Mouse (Mus musculus) neural tube, embryonic 14.5 days (tissue): ENCODE results near the gene Gper1. TPM values are rescaled to one million over a fixed set of nuclear protein-coding genes. Genes with fewer than 3 reads are reported as not detected.
A peak's percentile ranks its signal among the peaks of the same experiment; 100 is the strongest.

Experiments used
- ATAC-seq: fragments of 200-750 bp; cut with Nextera tagmentation; 2 replicates; pipeline ENCODE4 v1.8.0; 2017; ENCODE audit warnings: low read depth, mild to moderate bottlenecking, moderate TSS enrichment, moderate library complexity
- H3K27ac ChIP-seq: fragments of 300-500 bp; sonication (generic); 2 replicates; pipeline ENCODE4 v1.5.1; 2014; ENCODE audit warnings: low read depth, mild to moderate bottlenecking, control low read depth, low read length, moderate library complexity, mixed read lengths
- H3K27me3 ChIP-seq: fragments of 300-500 bp; sonication (generic); 2 replicates; pipeline ENCODE4 v1.6.1; 2014; ENCODE audit warnings: low read length; ENCODE audit not compliant: control insufficient read depth, insufficient read depth
- H3K36me3 ChIP-seq: fragments of 300-500 bp; sonication (generic); 2 replicates; pipeline ENCODE4 v1.6.1; 2014; ENCODE audit warnings: low read length, mixed read lengths; ENCODE audit not compliant: control insufficient read depth, insufficient read depth
- H3K4me1 ChIP-seq: fragments of 300-500 bp; sonication (generic); 2 replicates; pipeline ENCODE4 v1.6.1; 2014; ENCODE audit warnings: low read length; ENCODE audit not compliant: control insufficient read depth, insufficient read depth
- H3K4me2 ChIP-seq: fragments of 300-500 bp; sonication (generic); 2 replicates; pipeline ENCODE4 v1.6.1; 2014; ENCODE audit warnings: mild to moderate bottlenecking, low read depth, low read length, control low read depth
- H3K4me3 ChIP-seq: fragments of 300-500 bp; sonication (generic); 2 replicates; pipeline ENCODE4 v1.5.1; 2014; ENCODE audit warnings: low read depth, low read length, control low read depth, mixed read lengths
- H3K9ac ChIP-seq: fragments of 300-500 bp; sonication (generic); replicated peaks from 2 replicates; pipeline ENCODE4 v1.6.1; 2014; ENCODE audit warnings: low read depth, mild to moderate bottlenecking, control low read depth, low read length, mixed read lengths
- H3K9me3 ChIP-seq: fragments of 300-500 bp; sonication (generic); 2 replicates; pipeline ENCODE4 v1.6.1; 2016; ENCODE audit warnings: low read length; ENCODE audit not compliant: control insufficient read depth
- WGBS: fragments of 180-500 bp; shearing (Covaris S2); extraction: QIAGEN DNeasy Blood & Tissue Kit; methylation state at CpG from one replicate; pipeline ENCODE4 v1.1.7; 2014; 5-methylcytosine and 5-hydroxymethylcytosine counted together
- polyA plus RNA-seq: library from polyadenylated mRNA; unstranded; fragments of >200 nt; fragmentation: Nextera tagmentation; extraction: Ambion mirVana; gene quantifications from 2 replicates; pipeline ENCODE4 v1.2.1, GENCODE M21; 2014

Gene Gper1
- polyA plus RNA-seq, 1 experiment from 2014 or later = 6.2 TPM

- no peaks in the 10 kb centered on the region for H3K27me3 ChIP-seq
- no peak overlapping the region for H3K9ac ChIP-seq
- 87% methylated on average over 4 of the region's 4 CpGs for WGBS
- ATAC-seq = no peak
- H3K4me2 ChIP-seq = no peak overlapping the region
- H3K4me3 ChIP-seq = no peak overlapping the region
- H3K4me1 ChIP-seq = no peaks in the 10 kb centered on the region
- no peaks in the 10 kb centered on the region for H3K36me3 ChIP-seq
- H3K27ac ChIP-seq = no peak overlapping the region
- H3K9me3 ChIP-seq = no peaks in the 10 kb centered on the region
Observed at GRCm38 (mm10) chr5:139397359-139397916, 25.5 kb upstream of the Gper1 start.

GRCm38 (mm10) chr5:139397959-139398753 lies 24.8 kb upstream of the Gper1 start:
- no peaks in the 10 kb centered on the region for H3K36me3 ChIP-seq
- WGBS = 40% methylated on average over 5 of the region's 5 CpGs
- H3K27ac ChIP-seq = no peak overlapping the region
- H3K4me2 ChIP-seq = no peak overlapping the region
- ATAC-seq = peak; percentile 76; the same call in 1 of the 2 replicates
- H3K9ac ChIP-seq = no peak overlapping the region
- H3K4me1 ChIP-seq = no peaks in the 10 kb centered on the region
- no peaks in the 10 kb centered on the region for H3K9me3 ChIP-seq
- no peak overlapping the region for H3K4me3 ChIP-seq
- no peaks in the 10 kb centered on the region for H3K27me3 ChIP-seq

GRCm38 (mm10) chr5:139398786-139399185 lies 24.2 kb upstream of the Gper1 start:
- Histone ChIP-seq H3K4me3 (no peak overlapping the region), H3K9me3 (no peaks in the 10 kb centered on the region), H3K4me1 (no peaks in the 10 kb centered on the region), H3K4me2 (no peak overlapping the region), H3K27me3 (no peaks in the 10 kb centered on the region), H3K27ac (no peak overlapping the region), H3K9ac (no peak overlapping the region), H3K36me3 (no peaks in the 10 kb centered on the region)
- ATAC-seq = 0 out of 2 replicates have a peak, but pooled peaks have one; percentile 24
- 84% methylated on average over 5 of the region's 5 CpGs for WGBS

- no peak overlapping the region for H3K4me2 ChIP-seq
- H3K27me3 ChIP-seq = no peaks in the 10 kb centered on the region
- no peak for ATAC-seq
- H3K27ac ChIP-seq = no peak overlapping the region
- H3K4me3 ChIP-seq = no peak overlapping the region
- no peaks in the 10 kb centered on the region for H3K9me3 ChIP-seq
- 85% methylated on average over 14 of the region's 14 CpGs for WGBS
- H3K9ac ChIP-seq = no peak overlapping the region
- H3K36me3 ChIP-seq = no peaks in the 10 kb centered on the region
- no peaks in the 10 kb centered on the region for H3K4me1 ChIP-seq
Observed at GRCm38 (mm10) chr5:139399991-139400390, 23.0 kb upstream of the Gper1 start.

GRCm38 (mm10) chr5:139402106-139402505 lies 20.8 kb upstream of the Gper1 start:
- no peak for ATAC-seq
- H3K4me1 ChIP-seq = no peaks in the 10 kb centered on the region
- H3K9ac ChIP-seq = no peak overlapping the region
- no peaks in the 10 kb centered on the region for H3K9me3 ChIP-seq
- H3K27me3 ChIP-seq = no peaks in the 10 kb centered on the region
- WGBS = 93% methylated on average over 2 of the region's 2 CpGs
- no peak overlapping the region for H3K27ac ChIP-seq
- no peak overlapping the region for H3K4me2 ChIP-seq
- H3K36me3 ChIP-seq = no peaks in the 10 kb centered on the region
- H3K4me3 ChIP-seq = no peak overlapping the region

- Histone ChIP-seq H3K4me3 (no peak overlapping the region), H3K36me3 (no peaks in the 10 kb centered on the region), H3K4me1 (no peaks in the 10 kb centered on the region), H3K27ac (no peak overlapping the region), H3K4me2 (no peak overlapping the region), H3K9me3 (no peaks in the 10 kb centered on the region), H3K27me3 (no peaks in the 10 kb centered on the region), H3K9ac (no peak overlapping the region)
- no peak for ATAC-seq
- WGBS = 92% methylated on average over 8 of the region's 8 CpGs
Observed at GRCm38 (mm10) chr5:139403692-139404260, 19.2 kb upstream of the Gper1 start.

GRCm38 (mm10) chr5:139404801-139405401 lies 18.1 kb upstream of the Gper1 start, which contains the start of gene C130050O18Rik:
C130050O18Rik (plus strand) TSS chr5:139405280.
- Histone ChIP-seq H3K36me3 (no peaks in the 10 kb centered on the region), H3K4me2 (no peak within 1 kb of the TSS), H3K27ac (no peak within 1 kb of the TSS), H3K9ac (no peak within 1 kb of the TSS), H3K4me3 (no peak within 1 kb of the TSS), H3K27me3 (no peaks in the 10 kb centered on the region), H3K9me3 (no peaks in the 10 kb centered on the region), H3K4me1 (no peaks in the 10 kb centered on the region)
- WGBS = 74% methylated on average over 6 of the region's 6 CpGs
- no peak for ATAC-seq

GRCm38 (mm10) chr5:139405478-139405877 lies 17.5 kb upstream of the Gper1 start:
- H3K4me1 ChIP-seq = no peaks in the 10 kb centered on the region
- H3K36me3 ChIP-seq = no peaks in the 10 kb centered on the region
- H3K9ac ChIP-seq = no peak overlapping the region
- WGBS = 70% methylated on average over 7 of the region's 7 CpGs
- no peaks in the 10 kb centered on the region for H3K9me3 ChIP-seq
- H3K4me3 ChIP-seq = no peak overlapping the region
- no peaks in the 10 kb centered on the region for H3K27me3 ChIP-seq
- H3K4me2 ChIP-seq = no peak overlapping the region
- no peak overlapping the region for H3K27ac ChIP-seq
- ATAC-seq = no peak

- Histone ChIP-seq H3K9me3 (no peaks in the 10 kb centered on the region), H3K36me3 (no peaks in the 10 kb centered on the region), H3K27ac (no peak overlapping the region), H3K4me3 (no peak overlapping the region), H3K9ac (no peak overlapping the region), H3K4me2 (no peak overlapping the region), H3K4me1 (no peaks in the 10 kb centered on the region), H3K27me3 (no peaks in the 10 kb centered on the region)
- WGBS = 76% methylated on average over 3 of the region's 3 CpGs
- no peak for ATAC-seq
Observed at GRCm38 (mm10) chr5:139405953-139406352, 17.0 kb upstream of the Gper1 start.
